Mouse (Mus musculus): ENCODE measurements around the gene Gm15319.
"Not testable (repeated sequence)": the region's sequence is repeated elsewhere in the genome, so short reads cannot be mapped to it uniquely, and the experiment has no call there.

DNA sequence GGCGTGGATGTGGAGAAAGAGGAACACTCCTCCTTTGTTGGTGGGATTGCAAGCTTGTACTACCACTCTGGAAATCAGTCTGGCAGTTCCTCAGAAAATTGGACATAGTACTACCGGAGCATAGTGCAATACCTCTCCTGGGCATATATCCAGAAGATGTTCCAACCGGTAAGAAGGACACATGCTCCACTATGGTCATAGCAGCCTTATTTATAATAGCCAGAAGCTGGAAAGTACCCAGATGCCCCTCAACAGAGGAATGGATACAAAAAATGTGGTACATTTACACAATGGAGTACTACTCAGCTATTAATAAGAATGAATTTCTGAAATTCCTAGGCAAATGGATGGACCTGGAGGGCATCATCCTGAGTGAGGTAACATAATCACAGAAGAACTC, 9.4 kb downstream of the Gm15319 start:
- not testable (repeated sequence) for TF ChIP-seq CTCF (IDR thresholded peaks at IDR 0.05; ENCODE audit: extremely low read depth, insufficient read depth, insufficient read length, insufficient replicate concordance); POLR2A (IDR thresholded peaks at IDR 0.05; ENCODE audit: low read depth, low read length)

Data from spleen, adult 2 months (tissue).